Mouse (Mus musculus) neutrophil, adult 5-6 weeks (primary cell): ENCODE measurements around the gene Bmpr2. TPM values are rescaled to one million over a fixed set of nuclear protein-coding genes. Genes with fewer than 3 reads are reported as not detected.
A peak's percentile ranks its signal among the peaks of the same experiment; 100 is the strongest.

Experiments
- ATAC-seq: fragments of 151-379, 151-347 bp; 2 replicates; pipeline ENCODE4 v1.8.0; 2017; ENCODE audit warnings: mild to moderate bottlenecking, moderate TSS enrichment; ENCODE audit not compliant: insufficient number of reproducible peaks, poor library complexity, low FRiP score, severe bottlenecking; ENCODE audit errors: extremely low read depth
- total RNA-seq: library from RNA; stranded (forward); fragments of 200-1000 nt; gene quantifications from 2 replicates; pipeline ENCODE4 v1.2.3, GENCODE M21; 2017

The Bmpr2 gene
- total RNA-seq, 1 experiment from 2014 or later: 12.5 TPM

GRCm38 (mm10) chr1:59781080-59781479, 17.9 kb downstream of the Bmpr2 start:
- ATAC-seq: no peak

GRCm38 (mm10) chr1:59788975-59789374, 25.8 kb downstream of the Bmpr2 start:
- no peak for ATAC-seq

GRCm38 (mm10) chr1:59789741-59790140, 26.5 kb downstream of the Bmpr2 start:
- ATAC-seq: no peak

- ATAC-seq: no peak
Observed at GRCm38 (mm10) chr1:59795336-59795735, 32.1 kb downstream of the Bmpr2 start.

- ATAC-seq: no peak
Observed at GRCm38 (mm10) chr1:59797865-59798264, 34.7 kb downstream of the Bmpr2 start.

GRCm38 (mm10) chr1:59804363-59804762, 41.2 kb downstream of the Bmpr2 start:
- no peak for ATAC-seq

- ATAC-seq: no peak
Observed at GRCm38 (mm10) chr1:59809921-59810320, 46.7 kb downstream of the Bmpr2 start.

GRCm38 (mm10) chr1:59812782-59813181, 49.6 kb downstream of the Bmpr2 start:
- no peak for ATAC-seq

- no peak for ATAC-seq
Observed at GRCm38 (mm10) chr1:59825421-59825820, 62.2 kb downstream of the Bmpr2 start.

- ATAC-seq: no peak
Observed at GRCm38 (mm10) chr1:59826583-59826982, 63.4 kb downstream of the Bmpr2 start.

- ATAC-seq: no peak
Observed at GRCm38 (mm10) chr1:59829410-59829809, 66.2 kb downstream of the Bmpr2 start.

GRCm38 (mm10) chr1:59830194-59830593, 67.0 kb downstream of the Bmpr2 start:
- no peak for ATAC-seq

GRCm38 (mm10) chr1:59833723-59834122, 70.5 kb downstream of the Bmpr2 start:
- no peak for ATAC-seq

GRCm38 (mm10) chr1:59848327-59848726, 85.1 kb downstream of the Bmpr2 start:
- ATAC-seq: no peak

- no peak for ATAC-seq
Observed at GRCm38 (mm10) chr1:59859046-59859445, 95.8 kb downstream of the Bmpr2 start.

- no peak for ATAC-seq
Observed at GRCm38 (mm10) chr1:59862144-59862543, 98.9 kb downstream of the Bmpr2 start.

- no peak for ATAC-seq
Observed at GRCm38 (mm10) chr1:59868041-59868440, 104.8 kb downstream of the Bmpr2 start.

- ATAC-seq: no peak
Observed at GRCm38 (mm10) chr1:59874023-59874422, 110.8 kb downstream of the Bmpr2 start.

- ATAC-seq: no peak
Observed at GRCm38 (mm10) chr1:59878098-59878497, 114.9 kb downstream of the Bmpr2 start.

- ATAC-seq: peak; percentile 89
Observed at GRCm38 (mm10) chr1:59883349-59884134, 120.3 kb downstream of the Bmpr2 start.

- ATAC-seq: no peak
Observed at GRCm38 (mm10) chr1:59886899-59887298, 123.7 kb downstream of the Bmpr2 start.
